Mouse (Mus musculus) myocyte (in vitro differentiated cells): ENCODE data around the gene Zfp36l3. TPM values are rescaled to one million over a fixed set of nuclear protein-coding genes. Genes with fewer than 3 reads are reported as not detected.
A peak's percentile ranks its signal among the peaks of the same experiment; 100 is the strongest.
"Not testable (repeated sequence)": the region's sequence is repeated elsewhere in the genome, so short reads cannot be mapped to it uniquely, and the experiment has no call there.

Source experiments
- H3K27me3 ChIP-seq: one replicate; pipeline ENCODE4 v1.6.1; 2011; ENCODE audit not compliant: control insufficient read depth, insufficient read depth, insufficient read length
- H3K36me3 ChIP-seq: one replicate; pipeline ENCODE4 v1.6.1; 2011; ENCODE audit not compliant: control insufficient read depth, insufficient read depth
- H3K4me2 ChIP-seq: one replicate; pipeline ENCODE4 v1.6.1; 2011; ENCODE audit warnings: low read depth, control low read depth
- H3K4me3 ChIP-seq: one replicate; pipeline ENCODE4 v1.5.1; 2011; ENCODE audit warnings: mild to moderate bottlenecking, control low read depth, moderate library complexity
- H3K79me2 ChIP-seq: one replicate; pipeline ENCODE4 v1.6.1; 2011; ENCODE audit not compliant: control insufficient read depth, insufficient read depth
- H3ac ChIP-seq: one replicate; pipeline ENCODE4 v1.6.1; 2011; ENCODE audit not compliant: control insufficient read depth, insufficient read length
- CEBPB ChIP-seq: IDR thresholded peaks from 2 replicates; pipeline ENCODE4 v1.6.1; 2011; ENCODE audit warnings: mild to moderate bottlenecking, moderate library complexity; ENCODE audit not compliant: poor library complexity, insufficient read depth, severe bottlenecking
- E2F4 ChIP-seq: IDR thresholded peaks from one replicate; pipeline ENCODE4 v1.6.1; 2011; ENCODE audit warnings: mild to moderate bottlenecking, control low read depth, moderate library complexity; ENCODE audit not compliant: insufficient read depth
- MAX ChIP-seq: IDR thresholded peaks from one replicate; pipeline ENCODE4 v1.6.1; 2011; ENCODE audit warnings: low read depth, mild to moderate bottlenecking, control low read depth
- MYOD1 ChIP-seq, 3 experiments: IDR thresholded peaks; one replicate each; pipeline ENCODE4 v1.6.1; 2011; ENCODE audit warnings: control low read depth in 2 of 3, low read depth in 2 of 3, mild to moderate bottlenecking in 2 of 3, moderate library complexity in 1 of 3; ENCODE audit not compliant: insufficient read length in 2 of 3, control insufficient read depth in 1 of 3
- MYOG ChIP-seq, 3 experiments: IDR thresholded peaks; one replicate each; pipeline ENCODE4 v1.6.1; 2011; ENCODE audit warnings: control low read depth in 2 of 3, low read depth in 2 of 3, mild to moderate bottlenecking in 2 of 3; ENCODE audit not compliant: insufficient read length in 2 of 3, control insufficient read depth in 1 of 3, insufficient read depth in 1 of 3
- POLR2A ChIP-seq: IDR thresholded peaks from one replicate; pipeline ENCODE4 v1.6.1; 2011; ENCODE audit warnings: low read depth, mild to moderate bottlenecking, control low read depth, moderate library complexity; ENCODE audit not compliant: insufficient read length
- POLR2AphosphoS2 ChIP-seq: IDR thresholded peaks from one replicate; pipeline ENCODE4 v1.6.1; 2011; ENCODE audit warnings: low read depth, control low read depth; ENCODE audit not compliant: insufficient read length
- REST ChIP-seq: IDR thresholded peaks from one replicate; pipeline ENCODE4 v1.6.1; 2011; ENCODE audit warnings: mild to moderate bottlenecking, control low read depth, moderate library complexity; ENCODE audit not compliant: insufficient read depth, insufficient read length
- SRF ChIP-seq: IDR thresholded peaks from one replicate; pipeline ENCODE4 v1.6.1; 2011; ENCODE audit warnings: low read depth; ENCODE audit not compliant: control insufficient read depth, insufficient read length
- TCF12 ChIP-seq: IDR thresholded peaks from one replicate; pipeline ENCODE4 v1.6.1; 2011; ENCODE audit warnings: mild to moderate bottlenecking, control low read depth; ENCODE audit not compliant: poor library complexity, insufficient read depth, severe bottlenecking
- TCF3 ChIP-seq: IDR thresholded peaks from one replicate; pipeline ENCODE4 v1.6.1; 2011; ENCODE audit warnings: low read depth, control low read depth; ENCODE audit not compliant: insufficient read length
- USF1 ChIP-seq: IDR thresholded peaks from one replicate; pipeline ENCODE4 v1.6.1; 2011; ENCODE audit warnings: low read depth, mild to moderate bottlenecking, control low read depth, moderate library complexity
- polyA plus RNA-seq: library from polyadenylated mRNA; unstranded; fragments of >200 nt; fragmentation: generic; extraction: Trizol; gene quantifications from one replicate; pipeline ENCODE4 v1.2.1, GENCODE M21; 2012; ENCODE audit warnings: missing spikeins

Zfp36l3 gene
- polyA plus RNA-seq: 0.06 TPM

DNA sequence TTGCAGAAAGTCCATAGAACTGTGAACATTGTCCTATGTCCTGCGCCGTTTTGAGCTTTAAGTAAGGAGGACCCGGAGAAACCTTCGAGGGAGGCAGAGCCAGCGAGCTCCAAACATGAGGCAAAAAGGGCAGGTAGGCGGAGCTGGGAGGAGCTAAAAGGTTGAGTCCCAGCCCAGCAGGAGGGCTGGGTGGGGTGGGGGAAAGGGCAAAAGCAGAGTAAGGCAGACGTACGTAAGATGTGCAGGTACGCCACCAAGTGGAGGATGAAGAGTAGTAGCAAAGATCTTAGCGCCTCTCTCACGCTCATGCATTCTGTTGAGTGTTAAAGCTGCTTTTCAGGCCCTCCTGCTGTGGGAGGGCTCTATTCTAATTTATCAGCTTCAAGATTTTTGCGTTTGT, at the start of gene Zfp36l3:
Zfp36l3 (minus strand) TSS at position 119 of the 400 bp plus-strand sequence.
- Histone ChIP-seq H3K4me3 (no peak within 1 kb of the TSS), H3K4me2 (no peak within 1 kb of the TSS), H3K27me3 (no peaks in the 10 kb centered on the region), H3K36me3 (no peaks in the 10 kb centered on the region), H3ac (no peak within 1 kb of the TSS), H3K79me2 (no peaks in the 10 kb centered on the region)
- TF ChIP-seq MAX: no peak
- no peak for TF ChIP-seq TCF3
- no peak for TF ChIP-seq USF1
- TF ChIP-seq REST: no peak

DNA sequence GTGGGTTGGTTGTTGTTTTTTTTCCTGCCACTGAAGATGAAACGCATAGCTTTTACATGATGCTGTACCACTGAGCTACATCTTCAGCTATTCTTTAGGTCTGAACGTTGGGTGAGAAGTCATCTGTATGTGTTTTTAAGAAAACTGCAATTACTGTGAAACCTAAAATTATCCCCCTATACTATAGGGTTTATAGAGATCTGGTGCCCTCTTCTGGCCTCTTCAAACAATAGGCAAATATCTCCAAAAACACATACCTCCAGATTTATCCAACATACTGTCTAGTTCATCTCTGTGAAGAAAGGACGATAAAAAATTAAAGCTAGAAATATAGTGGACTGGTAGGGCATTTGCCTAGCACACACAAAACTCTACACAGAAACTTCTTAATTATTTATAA, 22.9 kb upstream of the Zfp36l3 start:
- peaks cover 12% of the 10 kb centered on the region for H3K79me2 ChIP-seq
- H3K4me3 ChIP-seq: no peak overlapping the region
- TF ChIP-seq USF1: no peak
- no peak for TF ChIP-seq CEBPB
- TF ChIP-seq TCF3: no peak
- no peak for TF ChIP-seq REST
- no peak for TF ChIP-seq POLR2AphosphoS2
- TF ChIP-seq SRF: no peak
- no peak for TF ChIP-seq TCF12
- no peak for TF ChIP-seq MYOG (IDR thresholded peaks at IDR 0.05; ENCODE audit: control insufficient read depth in 1 of 3, insufficient read depth in 1 of 3, insufficient read length in 2 of 3, low read depth in 2 of 3)
- TF ChIP-seq POLR2A: no peak
- no peak for TF ChIP-seq E2F4
- TF ChIP-seq MAX: no peak
- no peak for TF ChIP-seq MYOD1 (IDR thresholded peaks at IDR 0.05; ENCODE audit: control insufficient read depth in 1 of 3, insufficient read length in 2 of 3, low read depth in 2 of 3)
- no peak overlapping the region for H3ac ChIP-seq
- H3K27me3 ChIP-seq: no peaks in the 10 kb centered on the region
- H3K36me3 ChIP-seq: no peaks in the 10 kb centered on the region
- H3K4me2 ChIP-seq: peak overlapping the region; percentile 52

DNA sequence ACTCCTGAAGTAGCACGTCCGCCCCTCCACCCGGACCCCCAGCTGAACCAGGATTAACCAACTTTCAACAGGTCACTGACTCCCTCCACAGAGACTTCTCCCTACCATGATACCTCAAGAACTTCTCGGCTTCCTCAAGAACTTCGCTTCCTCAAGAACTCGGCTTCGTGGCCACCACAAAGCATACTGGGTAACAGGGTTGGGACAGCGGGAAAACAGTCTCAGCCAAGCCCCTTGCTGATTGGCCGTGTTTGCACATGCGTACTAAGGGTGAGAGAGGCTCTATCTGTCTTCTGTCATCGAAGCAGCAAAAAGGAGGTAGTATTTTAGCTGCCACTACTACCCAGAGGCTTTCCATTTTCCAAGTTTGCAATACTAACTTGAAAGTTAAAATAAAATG, 21.3 kb upstream of the Zfp36l3 start, which contains the start of gene Xlr:
Xlr (minus strand) TSS at position 188 of the 400 bp plus-strand sequence.
- H3K36me3 ChIP-seq: not testable (repeated sequence)

DNA sequence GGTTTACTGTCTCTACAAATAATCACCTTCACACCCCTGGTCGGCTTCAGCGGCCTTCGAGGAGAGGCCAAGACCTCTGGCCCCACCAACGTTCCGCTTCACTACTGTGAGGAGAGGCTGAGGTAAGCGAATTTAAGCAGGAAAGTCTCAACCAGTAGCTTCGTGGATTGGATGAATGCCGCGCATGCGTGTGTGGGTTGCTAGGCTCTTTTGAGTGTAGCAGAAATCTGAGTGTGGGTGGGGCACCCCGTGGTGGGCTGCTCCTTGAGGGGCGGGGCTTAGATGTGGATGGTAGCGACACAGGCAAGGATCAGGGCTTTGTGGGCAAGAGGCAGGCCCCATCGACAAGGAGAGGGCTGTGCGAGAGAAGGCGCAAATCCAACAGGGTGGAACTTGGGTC, 18.5 kb downstream of the Zfp36l3 start, which contains the start of gene 1700013H16Rik:
1700013H16Rik (minus strand) TSS at position 96 of the 400 bp plus-strand sequence.
- Histone ChIP-seq H3K36me3 (no peaks in the 10 kb centered on the region), H3K79me2 (no peaks in the 10 kb centered on the region), H3K4me2 (no peak within 1 kb of the TSS), H3K27me3 (no peaks in the 10 kb centered on the region), H3ac (no peak within 1 kb of the TSS), H3K4me3 (no peak within 1 kb of the TSS)
- TF ChIP-seq POLR2A: no peak

More for the DNA sequence above, 21.3 kb upstream of the Zfp36l3 start, which contains the start of gene Xlr:
- H3K4me3 ChIP-seq: peak within 1 kb of the TSS; percentile 31
- not testable (repeated sequence) for H3ac ChIP-seq, H3K27me3 ChIP-seq
- peak; percentile 71 for TF ChIP-seq E2F4
- peaks cover 15% of the 10 kb centered on the region for H3K79me2 ChIP-seq
- peak within 1 kb of the TSS; percentile 63 for H3K4me2 ChIP-seq

DNA sequence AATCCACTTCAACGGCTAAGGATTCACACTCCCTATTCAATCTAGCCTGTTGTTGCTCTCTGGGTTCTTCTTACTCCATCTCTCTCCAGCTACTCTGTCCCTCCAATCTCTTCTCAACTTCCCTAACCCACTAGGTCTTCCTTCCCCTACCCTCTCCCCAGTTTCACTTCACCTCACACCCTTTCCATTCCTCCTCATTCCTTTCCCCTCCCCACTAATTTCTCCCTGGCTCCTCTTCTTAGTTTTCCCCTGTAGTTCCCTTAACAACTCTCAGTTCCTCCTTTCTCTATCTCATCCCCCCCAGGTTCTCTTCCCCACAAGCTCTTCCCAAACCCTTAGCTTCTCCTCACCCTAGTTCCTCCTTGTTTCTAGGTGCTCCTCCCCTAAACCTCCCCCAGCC, 23.3 kb downstream of the Zfp36l3 start:
- no peaks in the 10 kb centered on the region for H3K27me3 ChIP-seq
- no peak for TF ChIP-seq REST
- no peak for TF ChIP-seq CEBPB
- TF ChIP-seq SRF: no peak
- TF ChIP-seq POLR2A: no peak
- TF ChIP-seq TCF12: no peak
- no peak for TF ChIP-seq MYOD1 (IDR thresholded peaks at IDR 0.05; ENCODE audit: control insufficient read depth in 1 of 3, insufficient read length in 2 of 3, low read depth in 2 of 3)
- TF ChIP-seq USF1: no peak
- no peak for TF ChIP-seq POLR2AphosphoS2
- no peak for TF ChIP-seq E2F4
- no peak for TF ChIP-seq MAX
- TF ChIP-seq TCF3: no peak
- no peak for TF ChIP-seq MYOG (IDR thresholded peaks at IDR 0.05; ENCODE audit: control insufficient read depth in 1 of 3, insufficient read depth in 1 of 3, insufficient read length in 2 of 3, low read depth in 2 of 3)

DNA sequence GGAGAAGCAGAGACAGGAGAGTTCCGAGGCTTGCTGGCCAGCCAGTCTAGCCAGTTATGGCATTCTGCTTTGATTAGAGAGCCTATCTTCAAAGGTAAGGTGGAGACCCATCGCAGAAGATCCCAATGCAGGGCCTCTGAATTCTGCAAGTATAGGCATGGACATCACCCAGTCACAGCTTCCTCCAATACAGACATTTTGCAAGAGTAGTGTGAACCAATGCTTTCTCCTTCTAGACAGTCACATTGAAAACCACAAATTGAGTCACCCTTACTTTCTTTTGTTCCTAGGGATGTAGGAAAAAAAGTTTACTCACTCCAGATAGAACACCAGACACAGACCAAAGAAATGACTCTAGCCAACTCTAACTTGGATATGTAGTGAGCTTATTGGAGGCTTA, 47.2 kb downstream of the Zfp36l3 start:
- no peak overlapping the region for H3K4me2 ChIP-seq
- no peak overlapping the region for H3K4me3 ChIP-seq
- H3K27me3 ChIP-seq: no peaks in the 10 kb centered on the region
- no peak for TF ChIP-seq TCF12
- no peak for TF ChIP-seq MYOD1 (IDR thresholded peaks at IDR 0.05; ENCODE audit: control insufficient read depth in 1 of 3, insufficient read length in 2 of 3, low read depth in 2 of 3)
- no peak for TF ChIP-seq MYOG (IDR thresholded peaks at IDR 0.05; ENCODE audit: control insufficient read depth in 1 of 3, insufficient read depth in 1 of 3, insufficient read length in 2 of 3, low read depth in 2 of 3)
- TF ChIP-seq USF1: no peak
- no peak for TF ChIP-seq POLR2AphosphoS2
- no peak for TF ChIP-seq MAX
- TF ChIP-seq SRF: no peak
- no peak for TF ChIP-seq E2F4
- H3ac ChIP-seq: no peak overlapping the region
- no peaks in the 10 kb centered on the region for H3K79me2 ChIP-seq
- no peaks in the 10 kb centered on the region for H3K36me3 ChIP-seq

More for the DNA sequence above, 23.3 kb downstream of the Zfp36l3 start:
- Histone ChIP-seq H3K36me3 (no peaks in the 10 kb centered on the region), H3K79me2 (no peaks in the 10 kb centered on the region), H3K4me2 (no peak overlapping the region), H3ac (no peak overlapping the region), H3K4me3 (no peak overlapping the region)
